Mouse (Mus musculus) liver, adult 2 months (tissue): ENCODE measurements around the gene Gm29797.

ENCODE experiments used
- CTCF ChIP-seq: fragments of 200-500 bp; IDR thresholded peaks from 2 replicates; pipeline ENCODE4 v1.5.1; 2011; ENCODE audit warnings: low read depth, low read length, control low read depth
- POLR2A ChIP-seq: fragments of 200-500 bp; IDR thresholded peaks from 2 replicates; pipeline ENCODE4 v1.6.1; 2011; ENCODE audit warnings: low read length, control low read depth; ENCODE audit not compliant: insufficient read depth; ENCODE audit errors: extremely low read depth

DNA sequence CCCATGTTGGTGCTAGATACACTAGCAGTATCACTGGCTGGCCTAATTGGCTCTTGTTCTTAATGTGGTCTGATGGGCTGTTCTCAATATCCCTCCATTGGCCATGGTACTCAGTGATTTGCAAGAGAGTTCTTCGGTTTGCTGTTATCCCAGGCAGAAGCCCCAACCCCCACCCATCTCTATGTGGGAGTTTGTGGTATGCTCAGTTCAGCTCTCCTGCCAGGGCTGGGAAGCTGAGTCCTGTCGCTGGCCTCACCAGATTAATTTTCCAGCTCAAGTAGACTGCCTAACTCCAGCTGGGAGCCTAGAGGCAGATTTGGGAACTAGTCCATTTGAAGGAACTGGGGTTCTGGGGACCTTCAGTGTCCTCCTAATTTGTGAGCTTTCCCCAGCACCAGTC lies 607 bp downstream of the Gm29797 start:
- TF ChIP-seq CTCF (no peak), POLR2A (no peak)
